Mouse (Mus musculus): ENCODE results near the gene Psg22. TPM values are rescaled to one million over a fixed set of nuclear protein-coding genes. Genes with fewer than 3 reads are reported as not detected.
"Not testable (repeated sequence)": the region's sequence is repeated elsewhere in the genome, so short reads cannot be mapped to it uniquely, and the experiment has no call there.

Psg22 gene
- polyA plus RNA-seq, 1 experiment from 2014 or later: not detected

DNA sequence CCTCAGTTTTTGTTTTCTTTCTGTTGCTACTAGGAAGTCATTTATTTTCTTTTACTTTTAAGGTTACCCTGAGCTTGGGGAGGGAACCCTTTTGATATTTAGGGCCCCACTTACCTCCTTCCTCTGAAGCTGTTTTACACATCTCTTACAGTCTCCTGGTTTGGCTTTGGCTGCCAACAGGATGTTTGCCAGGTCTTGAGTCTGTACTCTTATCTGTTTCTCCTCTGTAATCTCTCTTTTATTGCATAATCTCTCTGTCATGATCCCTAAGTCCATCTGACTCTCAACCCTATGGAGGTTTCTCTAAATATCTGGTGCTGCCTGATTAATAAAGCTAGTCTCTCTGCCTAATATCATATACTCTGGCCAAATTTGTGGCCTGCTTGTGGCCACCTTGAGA is 15.2 kb downstream of the Psg22 start:
- H3K9me3 ChIP-seq (ENCODE audit: control insufficient read depth, low read length): no peaks in the 10 kb centered on the region
- no peak overlapping the region for H3K9ac ChIP-seq (ENCODE audit: low read depth, low read length)
- H3K27me3 ChIP-seq (ENCODE audit: control insufficient read depth, insufficient read depth, low read length): no peaks in the 10 kb centered on the region
- no peak for ATAC-seq (ENCODE audit: low FRiP score, low TSS enrichment)
- no peak overlapping the region for H3K4me3 ChIP-seq (ENCODE audit: low read length)
- H3K4me1 ChIP-seq (ENCODE audit: control insufficient read depth, insufficient read depth, low read length): no peaks in the 10 kb centered on the region
- H3K36me3 ChIP-seq (ENCODE audit: control insufficient read depth, insufficient read depth, low read length): no peaks in the 10 kb centered on the region
- no peak overlapping the region for H3K27ac ChIP-seq (ENCODE audit: low read depth, low read length)
- no peak overlapping the region for H3K4me2 ChIP-seq (replicated peaks; ENCODE audit: low read depth, low read length)

DNA sequence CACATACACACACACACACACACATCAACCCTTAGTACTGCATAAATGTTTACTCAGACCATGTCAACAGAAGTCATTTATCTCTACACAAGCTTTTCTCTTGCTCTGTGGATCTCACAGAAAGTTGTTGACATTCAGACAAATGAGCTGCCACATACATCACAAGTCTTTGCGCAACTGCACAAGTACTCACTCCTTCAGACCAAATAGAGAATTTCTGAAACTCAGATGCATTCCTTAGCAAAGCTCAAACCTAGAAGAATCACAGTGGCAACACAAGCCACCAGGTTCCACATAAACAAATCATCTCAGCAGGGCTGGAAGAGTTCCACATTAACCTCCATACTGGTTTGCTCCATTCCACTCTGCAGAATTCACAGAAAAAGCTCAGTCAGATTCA is 16.6 kb downstream of the Psg22 start:
- 94% methylated on average over 1 of the region's 1 CpGs for WGBS
- Histone ChIP-seq H3K9me3 (ENCODE audit: control insufficient read depth, low read length) (no peaks in the 10 kb centered on the region), H3K4me3 (ENCODE audit: low read length) (no peak overlapping the region), H3K4me1 (ENCODE audit: control insufficient read depth, insufficient read depth, low read length) (no peaks in the 10 kb centered on the region), H3K9ac (ENCODE audit: low read depth, low read length) (no peak overlapping the region), H3K4me2 (replicated peaks; ENCODE audit: low read depth, low read length) (no peak overlapping the region), H3K27me3 (ENCODE audit: control insufficient read depth, insufficient read depth, low read length) (no peaks in the 10 kb centered on the region), H3K27ac (ENCODE audit: low read depth, low read length) (no peak overlapping the region), H3K36me3 (ENCODE audit: control insufficient read depth, insufficient read depth, low read length) (no peaks in the 10 kb centered on the region)
- no peak for ATAC-seq (ENCODE audit: low FRiP score, low TSS enrichment)

DNA sequence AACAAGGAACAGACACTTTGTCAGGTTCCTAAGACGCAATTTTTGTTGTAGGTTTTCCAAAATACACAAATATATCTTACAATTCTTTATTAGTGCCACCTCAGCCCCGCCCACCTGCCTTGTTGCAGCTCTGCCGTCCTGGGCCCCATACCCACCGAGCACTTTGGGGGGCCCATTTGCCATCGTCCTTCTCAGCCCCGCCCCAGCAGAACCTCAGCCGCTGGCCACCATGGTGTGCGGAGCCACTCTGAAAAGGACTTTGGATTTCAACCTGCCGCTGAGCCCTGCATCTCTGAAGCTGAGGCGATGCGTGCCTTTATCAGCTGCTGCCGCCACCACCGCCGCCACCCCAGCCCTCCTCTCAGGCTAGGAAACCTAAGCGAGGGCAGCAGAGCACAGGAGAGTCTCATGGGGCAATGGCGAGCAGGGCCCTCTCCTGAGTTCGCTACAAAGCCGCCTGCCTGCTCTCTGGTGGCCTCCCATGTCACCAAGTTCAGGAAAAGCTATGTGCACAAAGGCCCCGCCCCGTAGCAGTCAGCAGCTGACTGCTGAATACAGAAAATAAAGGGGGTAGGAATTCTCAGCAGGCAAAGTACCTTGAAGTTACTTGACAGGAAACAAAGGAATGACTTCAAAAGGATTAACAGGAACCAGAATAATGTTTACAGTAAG is 28.4 kb downstream of the Psg22 start:
- Histone ChIP-seq H3K27me3 (ENCODE audit: control insufficient read depth, insufficient read depth, low read length) (peaks cover 21% of the 10 kb centered on the region), H3K9me3 (ENCODE audit: control insufficient read depth, low read length) (0 out of 2 replicates have a peak, but pooled peaks cover 2% of the 10 kb centered on the region), H3K27ac (ENCODE audit: low read depth, low read length) (no peak overlapping the region), H3K36me3 (ENCODE audit: control insufficient read depth, insufficient read depth, low read length) (no peaks in the 10 kb centered on the region), H3K4me3 (ENCODE audit: low read length) (peak overlapping the region; percentile 14), H3K9ac (ENCODE audit: low read depth, low read length) (no peak overlapping the region), H3K4me1 (ENCODE audit: control insufficient read depth, insufficient read depth, low read length) (no peaks in the 10 kb centered on the region), H3K4me2 (replicated peaks; ENCODE audit: low read depth, low read length) (peak overlapping the region; percentile 24)
- ATAC-seq (ENCODE audit: low FRiP score, low TSS enrichment): no peak
- 11% methylated on average over 20 of the region's 20 CpGs for WGBS

DNA sequence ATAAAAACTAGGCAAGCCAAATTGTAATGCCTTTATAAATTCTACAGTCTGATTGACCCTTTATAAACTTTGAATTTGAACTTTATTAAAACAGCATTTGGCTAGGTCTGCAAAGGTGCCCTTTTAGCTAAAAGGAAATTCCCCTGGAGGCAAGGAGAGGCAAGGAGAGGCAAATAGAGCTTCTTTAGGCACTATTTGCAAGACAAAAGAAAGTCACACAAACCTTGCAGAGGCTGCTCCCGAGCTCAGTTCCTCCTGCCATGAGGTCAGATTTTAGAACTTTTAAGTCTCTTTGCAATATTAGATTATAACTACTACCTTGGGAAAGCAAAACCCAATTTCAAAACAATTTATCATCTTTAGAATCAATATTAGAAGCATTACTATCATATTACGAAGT is 29.5 kb downstream of the Psg22 start:
- WGBS: 40% methylated on average over 2 of the region's 2 CpGs
- peaks cover 21% of the 10 kb centered on the region for H3K27me3 ChIP-seq (ENCODE audit: control insufficient read depth, insufficient read depth, low read length)
- not testable (repeated sequence) for H3K9ac ChIP-seq (ENCODE audit: low read depth, low read length); H3K4me1 ChIP-seq (ENCODE audit: control insufficient read depth, insufficient read depth, low read length); H3K4me3 ChIP-seq (ENCODE audit: low read length); H3K9me3 ChIP-seq (ENCODE audit: control insufficient read depth, low read length); ATAC-seq (ENCODE audit: low FRiP score, low TSS enrichment); H3K27ac ChIP-seq (ENCODE audit: low read depth, low read length); H3K36me3 ChIP-seq (ENCODE audit: control insufficient read depth, insufficient read depth, low read length); H3K4me2 ChIP-seq (replicated peaks; ENCODE audit: low read depth, low read length)

DNA sequence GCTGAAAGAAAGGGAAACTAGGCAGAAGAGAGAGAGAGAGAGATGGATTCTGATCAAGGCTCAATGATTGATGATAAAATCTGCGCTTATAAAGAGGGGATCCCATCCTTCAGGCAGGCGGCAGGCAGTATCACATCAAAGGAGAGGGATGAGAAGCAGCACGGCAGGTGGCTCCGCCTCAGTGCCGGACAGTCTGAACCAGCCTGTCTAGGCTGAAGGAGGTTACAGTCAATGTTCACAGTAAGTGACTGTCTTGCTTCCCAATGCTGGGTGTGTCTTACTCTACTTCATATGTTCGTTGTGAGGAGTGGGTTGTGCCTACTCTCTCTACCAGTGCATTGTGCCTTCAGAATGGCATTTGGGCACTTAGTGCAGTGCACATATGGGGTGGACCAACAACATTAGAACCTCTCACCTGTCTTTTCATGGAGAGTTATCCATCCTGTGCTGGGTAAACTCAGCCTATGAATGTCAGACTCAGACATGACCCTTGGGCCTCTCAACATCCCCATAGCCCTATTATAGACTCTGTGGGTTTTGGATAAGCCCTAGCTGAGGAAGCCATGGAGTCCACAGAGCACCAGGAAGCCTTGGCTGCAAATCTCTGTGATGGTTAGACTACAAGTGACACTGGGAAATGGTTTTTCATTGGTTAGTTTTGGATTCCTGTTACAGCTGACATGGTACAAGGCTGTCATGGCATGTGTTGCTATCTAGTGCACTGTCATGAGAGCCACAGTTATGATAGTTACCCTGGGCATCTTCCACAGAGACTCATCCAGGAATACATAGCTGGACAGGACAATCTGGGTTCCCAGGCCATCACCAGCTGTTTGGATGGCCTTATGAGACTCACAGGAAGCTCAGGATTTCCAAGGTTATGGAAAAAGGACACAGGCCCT is 31.4 kb downstream of the Psg22 start:
- Histone ChIP-seq H3K9ac (ENCODE audit: low read depth, low read length) (no peak overlapping the region), H3K4me2 (replicated peaks; ENCODE audit: low read depth, low read length) (no peak overlapping the region), H3K4me1 (ENCODE audit: control insufficient read depth, insufficient read depth, low read length) (no peaks in the 10 kb centered on the region), H3K36me3 (ENCODE audit: control insufficient read depth, insufficient read depth, low read length) (no peaks in the 10 kb centered on the region), H3K27ac (ENCODE audit: low read depth, low read length) (no peak overlapping the region), H3K27me3 (ENCODE audit: control insufficient read depth, insufficient read depth, low read length) (peaks cover 21% of the 10 kb centered on the region), H3K4me3 (ENCODE audit: low read length) (no peak overlapping the region), H3K9me3 (ENCODE audit: control insufficient read depth, low read length) (0 out of 2 replicates have a peak, but pooled peaks cover 2% of the 10 kb centered on the region)
- 0 out of 2 replicates have a peak, but pooled peaks have one; percentile 28 for ATAC-seq (ENCODE audit: low FRiP score, low TSS enrichment)
- 17% methylated on average over 6 of the region's 6 CpGs for WGBS

DNA sequence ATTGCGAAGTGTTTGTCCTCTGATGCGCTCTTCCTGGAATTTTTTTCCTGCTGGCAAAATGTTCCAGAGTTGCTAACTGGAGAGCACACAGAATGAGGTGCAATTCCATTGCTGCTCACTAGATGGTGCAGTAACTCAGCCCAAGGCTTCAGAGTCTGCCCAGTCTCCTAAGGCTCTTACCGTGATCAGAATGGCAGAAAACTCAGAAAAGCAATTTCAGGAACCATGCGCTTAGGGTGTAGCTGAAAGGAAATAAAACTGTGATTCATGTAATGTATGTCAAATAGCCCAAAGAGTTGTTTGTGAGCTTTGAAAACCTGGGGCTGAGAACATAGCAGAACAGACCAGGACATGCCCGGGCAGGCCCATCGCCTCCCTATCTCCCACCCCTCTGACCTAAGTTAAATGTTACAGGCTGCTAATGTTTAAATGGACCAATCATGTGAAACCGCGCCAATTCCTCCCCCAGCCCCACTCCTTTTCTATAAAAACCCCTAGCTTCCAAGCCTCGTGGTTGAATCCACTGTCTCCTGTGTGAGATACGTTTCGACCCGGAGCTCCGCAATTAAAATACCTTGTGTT is 32.1 kb downstream of the Psg22 start:
- not testable (repeated sequence) for H3K4me1 ChIP-seq (ENCODE audit: control insufficient read depth, insufficient read depth, low read length); H3K27ac ChIP-seq (ENCODE audit: low read depth, low read length); H3K9ac ChIP-seq (ENCODE audit: low read depth, low read length); H3K36me3 ChIP-seq (ENCODE audit: control insufficient read depth, insufficient read depth, low read length); H3K9me3 ChIP-seq (ENCODE audit: control insufficient read depth, low read length); H3K4me3 ChIP-seq (ENCODE audit: low read length); H3K4me2 ChIP-seq (replicated peaks; ENCODE audit: low read depth, low read length)
- peak; percentile 86 for ATAC-seq (ENCODE audit: low FRiP score, low TSS enrichment)
- 51% methylated on average over 11 of the region's 13 CpGs for WGBS
- H3K27me3 ChIP-seq (ENCODE audit: control insufficient read depth, insufficient read depth, low read length): peaks cover 21% of the 10 kb centered on the region

DNA sequence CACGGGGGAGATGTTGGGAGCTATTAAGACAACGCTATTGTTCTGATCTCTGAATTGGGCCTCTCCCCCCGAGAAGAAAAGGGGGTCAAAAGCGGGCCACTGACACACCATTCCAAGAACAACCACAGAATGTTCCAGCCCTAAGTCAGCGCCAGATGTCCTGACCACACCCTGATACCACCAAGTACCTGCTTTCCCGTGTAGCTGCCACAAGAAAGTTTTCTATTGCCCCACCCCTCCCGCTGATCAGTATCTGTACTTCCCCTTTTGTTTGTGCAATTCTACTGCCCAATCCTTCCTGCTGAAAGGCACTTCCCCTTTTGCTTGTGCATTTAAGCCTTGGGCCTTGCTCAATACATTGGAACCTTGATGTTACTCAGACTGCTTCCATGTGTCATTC is 42.3 kb downstream of the Psg22 start:
- not testable (repeated sequence) for H3K27ac ChIP-seq (ENCODE audit: low read depth, low read length); H3K9ac ChIP-seq (ENCODE audit: low read depth, low read length); H3K4me2 ChIP-seq (replicated peaks; ENCODE audit: low read depth, low read length); H3K36me3 ChIP-seq (ENCODE audit: control insufficient read depth, insufficient read depth, low read length); H3K9me3 ChIP-seq (ENCODE audit: control insufficient read depth, low read length); H3K4me1 ChIP-seq (ENCODE audit: control insufficient read depth, insufficient read depth, low read length); H3K4me3 ChIP-seq (ENCODE audit: low read length); H3K27me3 ChIP-seq (ENCODE audit: control insufficient read depth, insufficient read depth, low read length); ATAC-seq (ENCODE audit: low FRiP score, low TSS enrichment)
- WGBS: 91% methylated on average over 7 of the region's 7 CpGs

DNA sequence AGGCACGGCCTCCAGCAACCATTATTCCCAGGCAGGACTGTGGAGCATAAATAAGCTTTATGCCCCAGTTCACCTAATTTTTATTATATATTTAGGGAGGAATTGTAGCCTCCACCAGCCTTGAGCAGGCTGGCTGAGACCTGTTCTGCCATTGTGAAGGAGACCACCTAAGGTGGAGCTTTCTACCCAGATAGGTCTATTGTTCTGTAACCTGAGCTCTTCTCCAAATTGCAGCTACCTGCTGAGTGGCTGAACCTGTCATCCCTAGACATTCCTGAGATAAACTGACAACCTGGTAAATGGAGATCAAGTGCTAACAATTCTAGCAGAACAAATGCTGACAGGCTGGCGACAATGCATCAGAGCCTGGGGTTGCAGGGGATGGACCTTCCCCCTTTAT is 45.0 kb downstream of the Psg22 start:
- WGBS: no CpG with 5 or more reads among the region's 2 CpGs

More for the DNA sequence above, 45.0 kb downstream of the Psg22 start:
- H3K4me1 ChIP-seq (ENCODE audit: control insufficient read depth, insufficient read depth, low read length); ATAC-seq (ENCODE audit: low FRiP score, low TSS enrichment); H3K27me3 ChIP-seq (ENCODE audit: control insufficient read depth, insufficient read depth, low read length); H3K9me3 ChIP-seq (ENCODE audit: control insufficient read depth, low read length); H3K9ac ChIP-seq (ENCODE audit: low read depth, low read length); H3K27ac ChIP-seq (ENCODE audit: low read depth, low read length); H3K4me2 ChIP-seq (replicated peaks; ENCODE audit: low read depth, low read length); H3K4me3 ChIP-seq (ENCODE audit: low read length); H3K36me3 ChIP-seq (ENCODE audit: control insufficient read depth, insufficient read depth, low read length): not testable (repeated sequence)

Measured in kidney, embryonic 14.5 days (tissue).